Mouse (Mus musculus) limb, embryonic 15.5 days (tissue): ENCODE data around the gene Kif17. TPM values are rescaled to one million over a fixed set of nuclear protein-coding genes. Genes with fewer than 3 reads are reported as not detected.
A peak's percentile ranks its signal among the peaks of the same experiment; 100 is the strongest.

Experiments
- ATAC-seq: fragments of 200-750 bp; cut with Nextera tagmentation; 2 replicates; pipeline ENCODE4 v1.8.0; 2017; ENCODE audit warnings: low read depth, moderate TSS enrichment; ENCODE audit not compliant: insufficient number of reproducible peaks, low FRiP score, low TSS enrichment
- H3K27ac ChIP-seq: fragments of 300-500 bp; sonication (generic); 2 replicates; pipeline ENCODE4 v1.5.1; 2015; ENCODE audit warnings: moderate library complexity, mild to moderate bottlenecking, inconsistent platforms
- H3K27me3 ChIP-seq: fragments of 300-500 bp; sonication (generic); 2 replicates; pipeline ENCODE4 v1.6.1; 2015; ENCODE audit warnings: inconsistent platforms
- H3K36me3 ChIP-seq: fragments of 300-500 bp; sonication (generic); 2 replicates; pipeline ENCODE4 v1.6.1; 2015; ENCODE audit warnings: inconsistent platforms
- H3K4me1 ChIP-seq: fragments of 300-500 bp; sonication (generic); 2 replicates; pipeline ENCODE4 v1.6.1; 2015; ENCODE audit warnings: inconsistent platforms
- H3K4me2 ChIP-seq: fragments of 300-500 bp; sonication (generic); 2 replicates; pipeline ENCODE4 v1.6.1; 2015; ENCODE audit warnings: mild to moderate bottlenecking, inconsistent platforms
- H3K4me3 ChIP-seq: fragments of 300-500 bp; sonication (generic); 2 replicates; pipeline ENCODE4 v1.5.1; 2015; ENCODE audit warnings: mild to moderate bottlenecking, inconsistent platforms
- H3K9ac ChIP-seq: fragments of 300-500 bp; sonication (generic); 2 replicates; pipeline ENCODE4 v1.6.1; 2015; ENCODE audit warnings: inconsistent platforms
- H3K9me3 ChIP-seq: fragments of 300-500 bp; sonication (generic); 2 replicates; pipeline ENCODE4 v1.6.1; 2016; ENCODE audit warnings: inconsistent platforms
- WGBS: fragments of 180-500 bp; shearing (Covaris S2); methylation state at CpG from one replicate; pipeline ENCODE4 v1.1.7; 2015; 5-methylcytosine and 5-hydroxymethylcytosine counted together
- polyA plus RNA-seq: library from polyadenylated mRNA; unstranded; fragments of >200 nt; fragmentation: Nextera tagmentation; extraction: Ambion mirVana; gene quantifications from 2 replicates; pipeline ENCODE4 v1.2.1, GENCODE M21; 2015

The Kif17 gene
- polyA plus RNA-seq, 1 experiment from 2014 or later = 1.4 TPM

- H3K4me2 ChIP-seq = no peak overlapping the region
- WGBS = 84% methylated on average over 4 of the region's 4 CpGs
- no peak overlapping the region for H3K4me3 ChIP-seq
- no peaks in the 10 kb centered on the region for H3K36me3 ChIP-seq
- no peak for ATAC-seq
- peaks cover 14% of the 10 kb centered on the region; the same call in 1 of the 2 replicates for H3K27me3 ChIP-seq
- no peak overlapping the region for H3K9ac ChIP-seq
- H3K9me3 ChIP-seq = no peaks in the 10 kb centered on the region
- H3K4me1 ChIP-seq = no peaks in the 10 kb centered on the region
- H3K27ac ChIP-seq = no peak overlapping the region
These were observed 82.9 kb downstream of the Kif17 start for GRCm38 (mm10) chr4:138333135-138333534.

- Histone ChIP-seq H3K4me3 (no peak overlapping the region), H3K4me2 (no peak overlapping the region), H3K36me3 (no peaks in the 10 kb centered on the region), H3K27ac (no peak overlapping the region), H3K27me3 (peaks cover 14% of the 10 kb centered on the region; the same call in 1 of the 2 replicates), H3K4me1 (0 out of 2 replicates have a peak, but pooled peaks cover 2% of the 10 kb centered on the region), H3K9ac (no peak overlapping the region), H3K9me3 (no peaks in the 10 kb centered on the region)
- ATAC-seq = no peak
- 78% methylated on average over 12 of the region's 12 CpGs for WGBS
These were observed 84.8 kb downstream of the Kif17 start for GRCm38 (mm10) chr4:138335036-138335435.

DNA sequence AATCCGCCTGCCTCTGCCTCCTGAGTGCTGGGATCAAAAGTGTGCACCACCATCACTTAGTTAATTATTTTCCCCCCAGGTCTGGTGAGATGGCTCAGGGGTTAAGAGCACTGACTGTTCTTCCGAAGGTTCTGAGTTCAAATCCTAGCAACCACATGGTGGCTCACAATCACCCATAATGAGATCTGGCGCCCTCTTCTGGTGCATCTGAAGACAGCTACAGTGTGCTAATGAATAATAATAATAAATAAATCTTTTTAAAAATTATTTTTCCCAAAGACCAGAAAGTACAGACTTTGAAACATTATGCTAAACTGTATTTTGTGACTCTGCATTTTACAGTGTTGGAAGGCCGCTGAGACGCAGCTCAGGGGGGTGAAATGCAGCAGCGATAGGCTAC is 85.4 kb downstream of the Kif17 start:
- Histone ChIP-seq H3K4me1 (0 out of 2 replicates have a peak, but pooled peaks cover 7% of the 10 kb centered on the region), H3K36me3 (no peaks in the 10 kb centered on the region), H3K9ac (no peak overlapping the region), H3K9me3 (no peaks in the 10 kb centered on the region), H3K4me3 (no peak overlapping the region), H3K27me3 (peaks cover 14% of the 10 kb centered on the region; the same call in 1 of the 2 replicates), H3K27ac (no peak overlapping the region), H3K4me2 (no peak overlapping the region)
- 85% methylated on average over 6 of the region's 6 CpGs for WGBS
- no peak for ATAC-seq

GRCm38 (mm10) chr4:138336876-138337275 is 86.6 kb downstream of the Kif17 start:
- H3K27me3 ChIP-seq = 0 out of 2 replicates have a peak, but pooled peaks cover 6% of the 10 kb centered on the region
- no peak overlapping the region for H3K4me3 ChIP-seq
- H3K36me3 ChIP-seq = no peaks in the 10 kb centered on the region
- ATAC-seq = no peak
- H3K4me1 ChIP-seq = peaks cover 15% of the 10 kb centered on the region; the same call in 1 of the 2 replicates
- H3K4me2 ChIP-seq = no peak overlapping the region
- no peak overlapping the region for H3K9ac ChIP-seq
- no peak overlapping the region for H3K27ac ChIP-seq
- WGBS = 71% methylated on average over 5 of the region's 5 CpGs
- H3K9me3 ChIP-seq = no peaks in the 10 kb centered on the region

DNA sequence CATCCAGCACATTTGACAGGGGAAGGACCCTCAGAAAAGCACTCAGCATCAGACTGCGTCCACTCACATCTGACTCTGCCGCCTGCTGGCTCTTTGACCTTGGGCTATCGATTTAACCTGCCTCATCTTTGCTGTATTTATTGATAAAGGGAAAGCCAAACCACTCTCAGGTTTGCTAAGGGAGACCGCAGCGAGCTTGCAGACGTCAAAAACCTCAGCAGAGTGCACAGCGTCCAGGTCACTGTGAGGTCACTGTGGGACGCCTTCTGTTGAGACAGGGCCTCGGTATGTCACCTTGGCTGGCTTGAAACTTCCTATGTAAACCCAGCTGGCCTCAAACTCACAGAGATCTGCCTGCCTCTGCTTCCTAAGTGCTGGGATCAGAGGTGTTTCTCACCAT is 87.1 kb downstream of the Kif17 start:
- Histone ChIP-seq H3K9ac (no peak overlapping the region), H3K36me3 (no peaks in the 10 kb centered on the region), H3K27me3 (0 out of 2 replicates have a peak, but pooled peaks cover 4% of the 10 kb centered on the region), H3K27ac (no peak overlapping the region), H3K4me2 (no peak overlapping the region), H3K4me1 (peaks cover 15% of the 10 kb centered on the region; the same call in 1 of the 2 replicates), H3K9me3 (no peaks in the 10 kb centered on the region), H3K4me3 (no peak overlapping the region)
- 78% methylated on average over 9 of the region's 9 CpGs for WGBS
- no peak for ATAC-seq

DNA sequence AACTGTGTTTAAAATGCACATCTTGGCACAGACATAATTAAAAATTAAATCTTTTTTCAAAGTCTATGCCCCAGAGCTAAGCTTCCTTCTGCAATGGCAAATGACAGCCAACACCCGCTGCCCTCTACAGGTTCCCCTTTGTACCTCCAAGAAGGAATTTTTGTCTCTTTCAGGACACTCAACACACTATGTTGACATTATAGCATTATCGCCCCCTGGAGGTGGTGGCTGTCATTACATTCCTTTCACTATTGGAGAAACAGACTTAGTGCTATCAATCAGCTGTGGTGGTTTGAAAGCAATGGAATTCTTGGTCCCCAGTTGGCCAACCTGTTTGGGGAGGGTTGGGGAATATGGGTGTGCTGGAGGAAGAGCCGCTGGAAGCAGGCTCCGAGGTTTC is 89.7 kb downstream of the Kif17 start:
- H3K9me3 ChIP-seq = no peaks in the 10 kb centered on the region
- no peak overlapping the region for H3K27ac ChIP-seq
- no peak overlapping the region for H3K4me3 ChIP-seq
- no peak overlapping the region for H3K9ac ChIP-seq
- no peak overlapping the region for H3K4me2 ChIP-seq
- H3K27me3 ChIP-seq = no peaks in the 10 kb centered on the region
- peaks cover 32% of the 10 kb centered on the region for H3K4me1 ChIP-seq
- H3K36me3 ChIP-seq = no peaks in the 10 kb centered on the region
- whole genome bisulfite sequencing = 27% methylated on average over 4 of the region's 4 CpGs
- no peak for ATAC-seq

DNA sequence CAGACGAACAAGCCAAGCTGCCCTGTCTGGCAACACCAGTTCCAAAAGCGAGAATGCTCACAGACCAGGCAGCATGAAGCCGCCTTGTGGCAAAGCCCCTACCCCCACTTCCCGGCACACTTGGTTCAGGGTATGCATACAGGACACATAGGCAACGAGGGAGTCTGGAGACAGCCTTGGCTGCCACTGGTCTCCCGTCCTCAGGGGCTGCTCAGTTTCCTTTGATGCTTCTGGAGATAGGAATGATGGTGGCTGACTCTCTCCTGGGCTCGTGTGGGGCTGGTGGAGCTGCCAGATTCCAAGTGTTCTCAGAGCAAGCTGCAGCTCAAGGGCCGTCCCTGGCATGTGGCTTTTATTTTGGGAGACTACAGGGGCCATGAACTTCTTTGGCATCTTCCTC is 91.2 kb downstream of the Kif17 start:
- peaks cover 35% of the 10 kb centered on the region for H3K4me1 ChIP-seq
- H3K36me3 ChIP-seq = no peaks in the 10 kb centered on the region
- no peaks in the 10 kb centered on the region for H3K27me3 ChIP-seq
- H3K4me3 ChIP-seq = no peak overlapping the region
- ATAC-seq = no peak
- H3K9ac ChIP-seq = no peak overlapping the region
- no peaks in the 10 kb centered on the region for H3K9me3 ChIP-seq
- WGBS = 43% methylated on average over 8 of the region's 8 CpGs
- no peak overlapping the region for H3K27ac ChIP-seq
- no peak overlapping the region for H3K4me2 ChIP-seq

DNA sequence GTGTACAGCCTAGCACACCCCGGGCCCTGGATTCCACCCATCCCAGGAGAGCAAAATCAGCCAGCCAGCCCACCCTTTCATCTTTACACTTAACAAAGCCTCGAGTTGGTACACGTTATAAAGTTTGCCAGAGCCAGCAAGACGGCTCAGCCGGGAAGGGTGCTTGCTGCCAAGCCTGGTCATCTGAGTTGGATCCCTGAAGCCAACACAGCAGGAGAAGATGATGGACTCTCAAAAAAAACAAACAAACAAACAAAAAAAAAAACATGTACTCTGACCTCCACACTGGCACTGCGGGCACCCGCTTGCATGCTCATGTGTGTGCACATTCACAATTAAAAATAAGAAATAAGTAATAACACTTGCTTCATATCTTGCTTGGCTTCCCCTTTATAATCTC is 91.8 kb downstream of the Kif17 start:
- Histone ChIP-seq H3K27ac (no peak overlapping the region), H3K4me3 (no peak overlapping the region), H3K27me3 (no peaks in the 10 kb centered on the region), H3K36me3 (no peaks in the 10 kb centered on the region), H3K9me3 (no peaks in the 10 kb centered on the region), H3K9ac (no peak overlapping the region), H3K4me1 (peaks cover 35% of the 10 kb centered on the region), H3K4me2 (no peak overlapping the region)
- ATAC-seq = no peak
- 56% methylated on average over 7 of the region's 7 CpGs for WGBS

GRCm38 (mm10) chr4:138342778-138343177 is 92.5 kb downstream of the Kif17 start:
- no peaks in the 10 kb centered on the region for H3K27me3 ChIP-seq
- no peak overlapping the region for H3K4me3 ChIP-seq
- H3K9ac ChIP-seq = no peak overlapping the region
- 73% methylated on average over 6 of the region's 6 CpGs for WGBS
- no peaks in the 10 kb centered on the region for H3K9me3 ChIP-seq
- H3K27ac ChIP-seq = no peak overlapping the region
- peaks cover 35% of the 10 kb centered on the region for H3K4me1 ChIP-seq
- no peak overlapping the region for H3K4me2 ChIP-seq
- no peaks in the 10 kb centered on the region for H3K36me3 ChIP-seq
- no peak for ATAC-seq

DNA sequence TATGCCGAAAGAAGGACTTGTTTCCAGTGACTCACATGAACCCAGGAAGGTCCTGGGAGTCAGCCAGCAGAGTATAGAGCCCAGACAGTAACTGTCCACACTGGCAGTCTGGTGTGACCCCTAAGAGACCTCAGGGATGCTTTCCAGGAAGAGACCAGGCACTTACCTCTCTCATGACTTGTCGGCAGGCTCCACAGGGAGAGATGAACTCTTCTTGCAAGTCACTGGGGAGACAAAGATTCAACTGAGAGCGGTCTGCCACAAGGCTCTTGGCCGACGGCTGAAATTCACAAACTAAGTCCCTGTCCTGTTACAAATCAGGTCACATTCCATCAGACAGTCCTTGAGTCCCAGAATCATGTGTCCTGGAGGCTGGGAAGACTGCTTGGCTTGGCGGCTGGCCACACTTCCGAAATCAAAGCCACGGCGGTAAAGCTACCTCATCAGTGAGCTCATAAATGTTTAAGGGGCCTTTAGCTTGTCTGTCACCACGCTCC is 93.2 kb downstream of the Kif17 start:
- H3K4me1 ChIP-seq = peaks cover 35% of the 10 kb centered on the region
- H3K36me3 ChIP-seq = no peaks in the 10 kb centered on the region
- no peak for ATAC-seq
- no peak overlapping the region for H3K4me3 ChIP-seq
- H3K27ac ChIP-seq = peak overlapping the region; percentile 38; the same call in 1 of the 2 replicates
- no peaks in the 10 kb centered on the region for H3K27me3 ChIP-seq
- H3K9me3 ChIP-seq = no peaks in the 10 kb centered on the region
- WGBS = 31% methylated on average over 10 of the region's 10 CpGs
- H3K9ac ChIP-seq = no peak overlapping the region
- no peak overlapping the region for H3K4me2 ChIP-seq

- WGBS = 43% methylated on average over 9 of the region's 9 CpGs
- Histone ChIP-seq H3K4me3 (no peak overlapping the region), H3K4me1 (peaks cover 33% of the 10 kb centered on the region), H3K9me3 (no peaks in the 10 kb centered on the region), H3K27ac (no peak overlapping the region), H3K36me3 (no peaks in the 10 kb centered on the region), H3K9ac (no peak overlapping the region), H3K27me3 (0 out of 2 replicates have a peak, but pooled peaks cover 3% of the 10 kb centered on the region), H3K4me2 (no peak overlapping the region)
- no peak for ATAC-seq
These were observed 94.8 kb downstream of the Kif17 start for GRCm38 (mm10) chr4:138344891-138345545.

DNA sequence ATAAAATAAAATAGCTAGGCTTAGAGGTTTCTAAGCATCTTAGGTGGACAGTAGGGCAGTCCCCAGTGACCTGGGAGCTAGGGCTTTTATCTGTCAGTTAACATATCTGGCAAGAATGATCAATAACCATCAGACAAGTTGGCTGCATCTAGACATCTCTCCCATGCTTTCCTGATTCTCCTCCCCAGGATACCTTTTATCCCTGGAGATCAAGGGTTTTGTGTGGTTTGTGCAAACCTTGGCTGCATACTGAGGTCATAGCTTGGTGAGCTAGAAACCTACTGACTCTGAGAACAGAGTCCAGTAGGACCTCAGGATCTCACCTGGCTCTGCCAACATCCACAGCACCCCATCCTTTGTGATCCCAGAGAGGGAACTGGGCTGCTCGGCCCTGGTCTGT is 97.0 kb downstream of the Kif17 start:
- H3K27ac ChIP-seq = no peak overlapping the region
- ATAC-seq = no peak

More for the DNA sequence above, 97.0 kb downstream of the Kif17 start:
- H3K4me1 ChIP-seq = peaks cover 20% of the 10 kb centered on the region
- H3K36me3 ChIP-seq = no peaks in the 10 kb centered on the region
- no peak overlapping the region for H3K4me2 ChIP-seq
- H3K4me3 ChIP-seq = no peak overlapping the region
- 77% methylated on average over 1 of the region's 1 CpGs for WGBS
- 0 out of 2 replicates have a peak, but pooled peaks cover 3% of the 10 kb centered on the region for H3K27me3 ChIP-seq
- no peaks in the 10 kb centered on the region for H3K9me3 ChIP-seq
- no peak overlapping the region for H3K9ac ChIP-seq
